Mouse (Mus musculus) embryonic facial prominence, embryonic 14.5 days (tissue): ENCODE data around the gene Esyt1. TPM values are rescaled to one million over a fixed set of nuclear protein-coding genes. Genes with fewer than 3 reads are reported as not detected.
A peak's percentile ranks its signal among the peaks of the same experiment; 100 is the strongest.

ENCODE experiments used
- ATAC-seq: fragments of 200-750 bp; cut with Nextera tagmentation; 2 replicates; pipeline ENCODE4 v1.8.0; 2017; ENCODE audit warnings: low read depth, moderate number of reproducible peaks, moderate TSS enrichment
- DNase-seq: peaks from one replicate; pipeline ENCODE4 v3.0.0-alpha.2; 2015; ENCODE audit warnings: low spot score
- H3K27ac ChIP-seq: fragments of 300-500 bp; sonication (generic); replicated peaks from 2 replicates; pipeline ENCODE4 v1.5.1; 2014; ENCODE audit warnings: low read depth, mild to moderate bottlenecking, low read length, moderate library complexity
- H3K27me3 ChIP-seq: fragments of 300-500 bp; sonication (generic); replicated peaks from 2 replicates; pipeline ENCODE4 v1.6.1; 2014; ENCODE audit warnings: low read length; ENCODE audit not compliant: control insufficient read depth, insufficient read depth
- H3K36me3 ChIP-seq: fragments of 300-500 bp; sonication (generic); 2 replicates; pipeline ENCODE4 v1.6.1; 2014; ENCODE audit warnings: low read length, mixed read lengths; ENCODE audit not compliant: control insufficient read depth, insufficient read depth
- H3K4me1 ChIP-seq: fragments of 300-500 bp; sonication (generic); 2 replicates; pipeline ENCODE4 v1.6.1; 2014; ENCODE audit warnings: antibody characterized with exemption, low read length; ENCODE audit not compliant: control insufficient read depth, insufficient read depth
- H3K4me2 ChIP-seq: fragments of 300-500 bp; sonication (generic); 2 replicates; pipeline ENCODE4 v1.6.1; 2014; ENCODE audit warnings: low read depth, mild to moderate bottlenecking, low read length, moderate library complexity, mixed read lengths
- H3K4me3 ChIP-seq: fragments of 300-500 bp; sonication (generic); 2 replicates; pipeline ENCODE4 v1.5.1; 2014; ENCODE audit warnings: low read depth, mild to moderate bottlenecking, low read length
- H3K9ac ChIP-seq: fragments of 300-500 bp; sonication (generic); 2 replicates; pipeline ENCODE4 v1.6.1; 2014; ENCODE audit warnings: low read depth, mild to moderate bottlenecking, low read length, moderate library complexity, mixed read lengths
- H3K9me3 ChIP-seq: fragments of 300-500 bp; sonication (generic); 2 replicates; pipeline ENCODE4 v1.6.1; 2016; ENCODE audit warnings: low read length; ENCODE audit not compliant: control insufficient read depth
- WGBS: fragments of 180-500 bp; shearing (Covaris S2); extraction: QIAGEN DNeasy Blood & Tissue Kit; methylation state at CpG from one replicate; pipeline ENCODE4 v1.1.7; 2014; 5-methylcytosine and 5-hydroxymethylcytosine counted together
- polyA plus RNA-seq: library from polyadenylated mRNA; unstranded; fragments of >200 nt; fragmentation: Nextera tagmentation; extraction: Ambion mirVana; gene quantifications from 2 replicates; pipeline ENCODE4 v1.2.1, GENCODE M21; 2014

Esyt1 gene
- polyA plus RNA-seq, 1 experiment from 2014 or later = 44.2 TPM

DNA sequence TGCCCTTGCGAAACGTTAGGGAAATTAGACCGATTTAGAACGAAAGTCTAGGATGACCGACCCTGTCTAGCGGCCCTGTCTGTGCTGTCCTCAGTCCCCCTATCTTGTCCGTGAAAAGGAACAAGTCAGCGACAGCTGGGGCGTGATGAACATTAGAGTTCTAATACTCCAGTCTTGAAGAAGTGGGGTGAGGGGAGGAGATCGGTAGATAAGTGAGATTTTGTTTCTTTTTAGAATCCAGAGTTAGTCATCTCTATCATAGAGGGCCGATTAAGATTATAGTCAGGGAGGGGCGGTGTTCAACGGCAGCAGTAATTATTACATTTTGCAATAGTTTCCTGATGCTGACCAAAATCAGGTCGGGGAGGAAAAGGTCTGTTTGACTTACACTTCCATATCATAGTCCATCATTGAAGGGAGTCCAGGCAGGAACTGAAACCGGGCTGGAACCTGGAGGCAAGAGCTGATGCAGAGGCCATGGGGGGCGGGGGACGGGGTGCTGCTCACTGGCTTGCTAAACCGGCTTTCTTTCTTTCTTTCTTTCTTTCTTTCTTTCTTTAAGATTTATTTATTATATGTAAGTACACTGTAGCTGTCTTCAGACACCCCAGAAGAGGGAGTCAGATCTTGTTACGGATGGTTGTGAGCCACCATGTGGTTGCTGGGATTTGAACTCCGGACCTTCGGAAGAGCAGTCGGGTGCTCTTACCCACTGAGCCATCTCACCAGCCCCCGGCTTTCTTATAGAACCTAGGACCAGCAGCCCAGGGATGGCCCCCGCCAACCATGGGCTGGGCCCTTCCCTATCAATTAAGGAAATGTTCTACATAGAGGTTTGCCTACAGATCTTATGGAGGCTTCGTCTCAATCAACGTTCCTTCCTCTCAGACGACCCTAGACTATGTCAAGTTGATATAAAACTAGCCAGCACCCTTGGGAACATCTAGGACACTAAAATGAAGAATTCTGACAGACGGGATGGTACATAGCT lies 990 bp upstream of the Esyt1 start:
- H3K36me3 ChIP-seq = 0 out of 2 replicates have a peak, but pooled peaks cover 7% of the 10 kb centered on the region
- ATAC-seq (peak; percentile 19; the same call in 1 of the 2 replicates), DNase-seq (no peak)
- H3K9me3 ChIP-seq = no peaks in the 10 kb centered on the region
- peak overlapping the region; percentile 97 for H3K4me2 ChIP-seq
- peaks cover 11% of the 10 kb centered on the region; the same call in 1 of the 2 replicates for H3K27me3 ChIP-seq
- H3K4me1 ChIP-seq = 0 out of 2 replicates have a peak, but pooled peaks cover 8% of the 10 kb centered on the region
- peak overlapping the region; percentile 50 for H3K9ac ChIP-seq
- peak overlapping the region; percentile 63 for H3K27ac ChIP-seq
- WGBS = 29% methylated on average over 28 of the region's 28 CpGs
- peak overlapping the region; percentile 82 for H3K4me3 ChIP-seq

DNA sequence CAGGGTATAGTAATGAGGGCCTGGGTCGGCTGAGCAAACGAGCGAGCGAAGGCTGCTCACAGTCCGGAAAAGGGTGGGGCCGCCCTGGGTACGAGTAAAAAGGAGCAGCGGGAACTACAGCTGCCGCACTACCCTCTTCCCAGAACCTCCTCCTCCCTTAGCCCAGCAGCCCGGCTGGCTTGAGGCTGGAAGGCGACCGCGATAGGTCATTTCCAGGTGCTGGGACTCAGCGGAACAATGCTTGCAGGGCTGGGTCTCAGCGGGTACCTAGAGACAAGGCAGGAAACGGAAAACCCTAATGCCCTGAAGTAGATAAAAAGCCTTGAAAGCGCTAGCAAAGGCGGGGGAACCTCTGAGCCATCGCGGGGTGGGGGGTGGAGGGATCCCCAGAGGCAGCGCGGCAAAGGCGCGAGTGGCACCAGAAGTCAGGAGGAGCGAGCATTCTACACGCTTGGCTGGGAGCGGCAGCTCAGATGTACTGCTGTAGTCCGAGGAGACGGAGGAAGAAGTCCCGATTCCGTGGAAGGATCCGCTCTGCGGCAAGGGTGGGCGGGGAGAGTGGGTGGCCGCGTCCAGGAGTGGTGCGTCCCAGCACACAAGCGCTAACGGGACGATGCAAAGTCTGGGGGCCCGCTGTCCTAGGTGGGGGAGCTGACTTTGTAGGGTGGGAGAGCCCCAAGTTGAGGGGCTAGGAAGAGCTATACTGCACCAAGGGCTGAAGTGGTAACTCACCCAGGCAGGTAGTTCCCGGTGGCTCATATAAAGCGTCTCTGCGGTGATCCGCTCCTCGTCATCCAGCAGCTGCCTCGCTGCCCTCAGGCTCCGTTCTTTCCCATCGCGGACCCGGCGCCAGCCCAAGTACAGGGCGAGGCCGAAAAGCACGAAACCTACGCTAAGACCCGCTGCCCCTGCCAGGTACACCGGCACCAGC lies 674 bp downstream of the Esyt1 start:
- Histone ChIP-seq H3K36me3 (peaks cover 23% of the 10 kb centered on the region; the same call in 1 of the 2 replicates), H3K27me3 (peaks cover 11% of the 10 kb centered on the region; the same call in 1 of the 2 replicates), H3K4me3 (peak overlapping the region; percentile 82), H3K9me3 (no peaks in the 10 kb centered on the region), H3K9ac (peak overlapping the region; percentile 81), H3K27ac (peak overlapping the region; percentile 88), H3K4me2 (peak overlapping the region; percentile 97), H3K4me1 (0 out of 2 replicates have a peak, but pooled peaks cover 8% of the 10 kb centered on the region)
- 1% methylated on average over 57 of the region's 58 CpGs for WGBS
- DNase-seq (peak; percentile 76), ATAC-seq (peak; percentile 27)

DNA sequence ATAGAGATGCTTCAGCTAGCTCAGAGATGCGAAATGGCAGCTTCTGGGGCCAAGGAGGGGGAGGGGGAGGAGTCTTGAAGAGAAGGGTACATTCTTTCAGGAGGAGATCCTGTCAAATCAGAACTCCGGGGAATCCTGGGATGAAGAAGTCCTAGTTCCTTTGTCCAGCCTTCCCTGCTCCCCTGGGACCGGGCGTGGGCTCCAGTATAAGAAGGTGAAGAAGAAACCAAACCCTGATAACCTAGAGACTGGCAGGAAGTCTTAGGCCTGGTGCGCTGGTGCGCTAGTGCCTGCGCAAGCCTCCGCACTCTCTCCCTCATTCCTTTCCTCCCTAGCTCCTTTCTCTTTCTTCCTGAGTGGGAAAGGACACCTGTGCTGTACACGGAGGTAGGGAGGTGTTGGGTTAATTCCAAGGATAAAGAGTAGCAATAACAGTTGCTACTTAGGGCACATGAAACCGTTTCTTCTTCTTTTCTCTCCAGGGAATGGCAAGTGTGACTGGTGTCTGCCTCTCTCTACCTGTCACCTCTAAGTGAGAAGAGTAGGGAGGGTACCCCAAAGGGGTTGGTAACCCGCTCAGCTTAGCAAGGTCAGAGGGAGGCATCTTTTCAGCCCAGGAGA lies 1.4 kb downstream of the Esyt1 start:
- H3K4me1 ChIP-seq = 0 out of 2 replicates have a peak, but pooled peaks cover 8% of the 10 kb centered on the region
- H3K4me2 ChIP-seq = peak overlapping the region; percentile 97
- DNase-seq (no peak), ATAC-seq (no peak)
- 19% methylated on average over 11 of the region's 11 CpGs for WGBS
- no peaks in the 10 kb centered on the region for H3K9me3 ChIP-seq
- peaks cover 11% of the 10 kb centered on the region; the same call in 1 of the 2 replicates for H3K27me3 ChIP-seq
- peaks cover 29% of the 10 kb centered on the region for H3K36me3 ChIP-seq
- H3K4me3 ChIP-seq = peak overlapping the region; percentile 82
- H3K27ac ChIP-seq = no peak overlapping the region; the same call in 1 of the 2 replicates
- H3K9ac ChIP-seq = peak overlapping the region; percentile 81

DNA sequence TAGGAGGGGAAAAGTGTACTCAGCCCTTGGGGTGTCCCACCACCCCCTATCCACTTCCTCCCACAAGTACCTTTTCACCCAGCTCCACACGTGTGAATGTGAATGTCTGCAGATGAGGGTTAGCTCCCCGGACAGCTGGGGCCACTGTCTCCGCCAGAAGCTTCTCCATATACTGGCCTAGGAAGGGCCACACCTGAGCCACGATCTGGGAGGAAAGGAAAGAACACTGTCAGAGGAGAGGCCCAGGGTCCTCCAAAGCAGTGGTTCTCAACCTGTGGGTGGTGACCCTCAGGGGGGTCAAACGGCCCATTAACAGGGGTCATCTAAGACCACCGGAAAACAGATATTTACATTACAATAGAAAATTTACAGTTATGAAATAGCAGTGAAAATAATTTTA lies 3.3 kb downstream of the Esyt1 start:
- Histone ChIP-seq H3K4me1 (0 out of 2 replicates have a peak, but pooled peaks cover 8% of the 10 kb centered on the region), H3K4me2 (no peak overlapping the region), H3K36me3 (peaks cover 46% of the 10 kb centered on the region), H3K27me3 (peaks cover 17% of the 10 kb centered on the region), H3K9ac (no peak overlapping the region), H3K27ac (no peak overlapping the region), H3K4me3 (no peak overlapping the region), H3K9me3 (no peaks in the 10 kb centered on the region)
- 81% methylated on average over 6 of the region's 6 CpGs for WGBS
- ATAC-seq (no peak), DNase-seq (no peak)

GRCm38 (mm10) chr10:128520591-128520990 lies 5.1 kb downstream of the Esyt1 start:
- peaks cover 63% of the 10 kb centered on the region for H3K36me3 ChIP-seq
- no peak overlapping the region for H3K4me3 ChIP-seq
- DNase-seq = no peak
- 0 out of 2 replicates have a peak overlapping the region, but pooled peaks have one; percentile 8 for H3K9ac ChIP-seq
- WGBS = 84% methylated on average over 16 of the region's 16 CpGs
- no peak overlapping the region for H3K27ac ChIP-seq
- no peak for ATAC-seq
- no peak overlapping the region for H3K4me2 ChIP-seq
- peaks cover 31% of the 10 kb centered on the region for H3K27me3 ChIP-seq
- H3K4me1 ChIP-seq = 0 out of 2 replicates have a peak, but pooled peaks cover 8% of the 10 kb centered on the region
- no peaks in the 10 kb centered on the region for H3K9me3 ChIP-seq

- Histone ChIP-seq H3K9me3 (no peaks in the 10 kb centered on the region), H3K9ac (no peak overlapping the region), H3K27ac (no peak overlapping the region), H3K4me3 (no peak overlapping the region), H3K36me3 (peaks cover 77% of the 10 kb centered on the region), H3K4me2 (no peak overlapping the region), H3K4me1 (0 out of 2 replicates have a peak, but pooled peaks cover under 1% of the 10 kb centered on the region), H3K27me3 (peaks cover 24% of the 10 kb centered on the region)
- no peak for ATAC-seq
- DNase-seq = peak; percentile 48
- 76% methylated on average over 7 of the region's 7 CpGs for WGBS
These were observed 6.8 kb downstream of the Esyt1 start for GRCm38 (mm10) chr10:128518833-128519232.

DNA sequence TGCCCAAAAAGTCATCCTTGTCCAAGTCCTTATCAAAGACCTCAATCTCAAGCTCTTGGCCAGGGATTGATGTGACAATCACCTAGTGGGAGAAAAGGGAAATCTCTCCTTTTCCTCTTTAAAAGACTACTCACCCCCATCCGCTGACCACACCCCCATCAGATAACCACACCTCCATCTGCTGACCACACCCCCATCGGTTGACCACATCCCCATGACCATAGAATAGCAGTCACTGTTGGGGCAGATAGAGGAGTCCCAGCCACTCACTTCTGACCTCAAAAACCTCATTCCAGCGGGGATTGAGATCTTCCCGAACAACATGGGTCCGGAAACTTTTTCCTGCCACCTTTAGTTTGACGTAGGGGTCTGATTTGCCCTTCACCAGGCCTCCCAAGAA lies 9.0 kb downstream of the Esyt1 start:
- ATAC-seq (no peak), DNase-seq (no peak)
- 35% methylated on average over 6 of the region's 6 CpGs for WGBS
- Histone ChIP-seq H3K27me3 (peaks cover 22% of the 10 kb centered on the region), H3K4me1 (no peaks in the 10 kb centered on the region), H3K4me3 (no peak overlapping the region), H3K4me2 (no peak overlapping the region), H3K9ac (no peak overlapping the region), H3K36me3 (peaks cover 85% of the 10 kb centered on the region), H3K9me3 (no peaks in the 10 kb centered on the region), H3K27ac (no peak overlapping the region)
